In genomic region chr14:54311763-54312162, GRCm38 (mm10) we compare ENCODE assay signal across 33 mouse cellular contexts. TPM values are rescaled to one million over a fixed set of nuclear protein-coding genes. Genes with fewer than 3 reads are reported as not detected.
A peak's percentile ranks its signal among the peaks of the same experiment; 100 is the strongest.
DNase-seq lines count a peak whose midpoint lies in the region; ATAC-seq lines count a peak whose summit lies in the region.
"Had no signal": no experiment of that assay in that cellular context is flagged by ENCODE, and none has a peak within 500 bp of the region (broad histone marks: within the 10 kb centered on the region; RNA-seq: fewer than 3 reads in every experiment).

No protein-coding gene starts in this region.

- DNase-seq in adrenal gland, postnatal 14 days = peak; percentile 37
- no peak for DNase-seq in adrenal gland, adult 8-10 months
- no peak for DNase-seq in kidney, adult 11 months
- peak; percentile 34 to 45 for DNase-seq in kidney, postnatal 4 days
- DNase-seq in kidney, postnatal 25 days = no peak
- peak; percentile 8 for DNase-seq in adrenal gland, postnatal 25 days
- DNase-seq in right cerebral cortex, adult 18-20 months = no peak
- DNase-seq: cerebellum, adult 11-12 months; layer of hippocampus, postnatal 36 days; liver, postnatal 0 days; thymus, adult 2 months had no signal

- no peaks in the 10 kb centered on the region for H3K36me3 ChIP-seq in kidney, embryonic 14.5 days (ENCODE audit: control insufficient read depth, insufficient read depth, low read length)
- H3K36me3 ChIP-seq: embryonic facial prominence, embryonic 13.5 days; forebrain, embryonic 15.5 days; limb, embryonic 12.5 days; midbrain, embryonic 12.5 days had no signal

- H3K4me2 ChIP-seq in kidney, embryonic 14.5 days (replicated peaks; ENCODE audit: low read depth, low read length) = no peak overlapping the region
- H3K4me2 ChIP-seq: embryonic facial prominence, embryonic 13.5 days; forebrain, embryonic 15.5 days; heart, embryonic 11.5 days; limb, embryonic 12.5 days; liver, embryonic 11.5 days; midbrain, embryonic 12.5 days had no signal

- H3K4me3 ChIP-seq in kidney, embryonic 14.5 days (ENCODE audit: low read length) = no peak overlapping the region
- H3K4me3 ChIP-seq: embryonic facial prominence, embryonic 13.5 days; forebrain, embryonic 15.5 days; limb, embryonic 12.5 days; midbrain, embryonic 12.5 days had no signal

- ATAC-seq in kidney, embryonic 14.5 days (ENCODE audit: low FRiP score, low TSS enrichment) = peak; percentile 66; the same call in 1 of the 2 replicates
- ATAC-seq: CD4-positive, CD25-positive, alpha-beta regulatory T cell, adult 4 months; forebrain, embryonic 15.5 days; hindbrain, postnatal 0 days; intestine, embryonic 16.5 days; liver, postnatal 0 days; lung, postnatal 0 days had no signal

- H3K4me1 ChIP-seq in kidney, embryonic 14.5 days (ENCODE audit: control insufficient read depth, insufficient read depth, low read length) = peaks cover 4% of the 10 kb centered on the region; the same call in 1 of the 2 replicates
- H3K4me1 ChIP-seq: forebrain, embryonic 15.5 days; limb, embryonic 12.5 days had no signal

- H3K27me3 ChIP-seq in kidney, embryonic 14.5 days (ENCODE audit: control insufficient read depth, insufficient read depth, low read length) = no peaks in the 10 kb centered on the region
- H3K27me3 ChIP-seq: embryonic facial prominence, embryonic 13.5 days; forebrain, embryonic 15.5 days; midbrain, embryonic 12.5 days had no signal

- H3K9ac ChIP-seq in kidney, embryonic 14.5 days (ENCODE audit: low read depth, low read length) = no peak overlapping the region
- H3K9ac ChIP-seq: embryonic facial prominence, embryonic 13.5 days; forebrain, embryonic 15.5 days; limb, embryonic 12.5 days; liver, postnatal 0 days; midbrain, embryonic 12.5 days had no signal

- 16% methylated on average over 3 of the region's 3 CpGs for WGBS in kidney, embryonic 14.5 days

- H3K9me3 ChIP-seq in kidney, embryonic 14.5 days (ENCODE audit: control insufficient read depth, low read length) = no peaks in the 10 kb centered on the region
- H3K9me3 ChIP-seq: embryonic facial prominence, embryonic 13.5 days; forebrain, embryonic 15.5 days; limb, embryonic 12.5 days; midbrain, embryonic 12.5 days had no signal

- no peak overlapping the region for H3K27ac ChIP-seq in kidney, embryonic 14.5 days (ENCODE audit: low read depth, low read length)
- H3K27ac ChIP-seq: embryonic facial prominence, embryonic 13.5 days; forebrain, embryonic 15.5 days; hindbrain, postnatal 0 days; limb, embryonic 12.5 days; macrophage; midbrain, embryonic 12.5 days had no signal

RNA-seq across cellular contexts. Expression of gene Olfr49, which starts 27.0 kb away (rescaled TPM):
- not detected in 2 replicates for total RNA-seq in adrenal gland, postnatal 14 days (2021)
- total RNA-seq in adrenal gland, adult 8-10 months (2022) = under 1 TPM in 1 of 4 experiments, not detected in 3; 0.05 TPM
- polyA plus RNA-seq in kidney, embryonic 14.5 days (2014; fragmentation: Nextera tagmentation; extraction: Ambion mirVana) = not detected in 2 replicates
- total RNA-seq in adrenal gland, postnatal 25 days (2021) = 0.14 TPM in 1 of 2 replicates, not detected in the other
- total RNA-seq: gastrocnemius, adult 8-10 months; hematopoietic stem cell, adult 5-6 weeks; hindbrain, postnatal 0 days; layer of hippocampus, adult 8-10 months; layer of hippocampus, postnatal 36 days; left cerebral cortex, postnatal 14 days had no signal
- polyA plus RNA-seq: cortical plate, adult 2 months; embryonic facial prominence, embryonic 13.5 days; forebrain, embryonic 15.5 days; gonadal fat pad, adult 2 months; heart, embryonic 11.5 days; heart, postnatal 0 days; hindbrain, postnatal 0 days; intestine, embryonic 16.5 days; limb, embryonic 12.5 days; liver, embryonic 11.5 days; liver, postnatal 0 days; macrophage; midbrain, embryonic 12.5 days; neural tube, embryonic 14.5 days; small intestine, adult 2 months; stomach, embryonic 16.5 days; thymus, adult 2 months had no signal

RNA-seq across cellular contexts. Expression of gene Oxa1l, which starts 48.9 kb away (rescaled TPM):
- total RNA-seq in adrenal gland, postnatal 14 days (2021) = 126 and 161 TPM in 2 replicates
- total RNA-seq in adrenal gland, adult 8-10 months (2022) = 100 to 1,000 TPM in 1 of 4 experiments, 10 to 100 TPM in 3; 88.8 to 106 (median 90.6) TPM
- 63.1 and 69.7 TPM in 2 replicates for polyA plus RNA-seq in kidney, embryonic 14.5 days (2014; fragmentation: Nextera tagmentation; extraction: Ambion mirVana)
- total RNA-seq in adrenal gland, postnatal 25 days (2021) = 111 and 126 TPM in 2 replicates

RNA-seq across cellular contexts. Expression of gene Abhd4, which starts 57.8 kb away (rescaled TPM):
- 297 and 309 TPM in 2 replicates for total RNA-seq in adrenal gland, postnatal 14 days (2021)
- total RNA-seq in adrenal gland, adult 8-10 months (2022) = 100 to 1,000 TPM; 810 to 947 (median 895) TPM
- 50.3 and 62.5 TPM in 2 replicates for polyA plus RNA-seq in kidney, embryonic 14.5 days (2014; fragmentation: Nextera tagmentation; extraction: Ambion mirVana)
- total RNA-seq in adrenal gland, postnatal 25 days (2021) = 630 and 676 TPM in 2 replicates

RNA-seq across cellular contexts. Expression of gene Dad1, which starts 57.9 kb away (rescaled TPM):
- total RNA-seq in adrenal gland, postnatal 14 days (2021) = 237 and 250 TPM in 2 replicates
- total RNA-seq in adrenal gland, adult 8-10 months (2022) = 100 to 1,000 TPM; 387 to 496 (median 428) TPM
- polyA plus RNA-seq in kidney, embryonic 14.5 days (2014; fragmentation: Nextera tagmentation; extraction: Ambion mirVana) = 431 and 487 TPM in 2 replicates
- total RNA-seq in adrenal gland, postnatal 25 days (2021) = 310 and 330 TPM in 2 replicates

Comparison
In these comparisons a context has a peak if more than half of its experiments do, and no peak if none do; other contexts are left out.
1. DNase-seq: peak in adrenal gland, postnatal 14 days (single experiment), kidney, postnatal 4 days (2 of 2) and adrenal gland, postnatal 25 days (single experiment); none in adrenal gland, adult 8-10 months (single experiment), kidney, adult 11 months (single experiment), kidney, postnatal 25 days (0 of 2) and right cerebral cortex, adult 18-20 months (single experiment).